Mouse (Mus musculus): ENCODE results near the gene Spata9. TPM values are rescaled to one million over a fixed set of nuclear protein-coding genes. Genes with fewer than 3 reads are reported as not detected.
"Not testable (repeated sequence)": the region's sequence is repeated elsewhere in the genome, so short reads cannot be mapped to it uniquely, and the experiment has no call there.

Gene Spata9
- 0.51 and 1.4 TPM in 2 replicates for polyA plus RNA-seq (2016; fragmentation: Nextera tagmentation; extraction: Ambion mirVana)

DNA sequence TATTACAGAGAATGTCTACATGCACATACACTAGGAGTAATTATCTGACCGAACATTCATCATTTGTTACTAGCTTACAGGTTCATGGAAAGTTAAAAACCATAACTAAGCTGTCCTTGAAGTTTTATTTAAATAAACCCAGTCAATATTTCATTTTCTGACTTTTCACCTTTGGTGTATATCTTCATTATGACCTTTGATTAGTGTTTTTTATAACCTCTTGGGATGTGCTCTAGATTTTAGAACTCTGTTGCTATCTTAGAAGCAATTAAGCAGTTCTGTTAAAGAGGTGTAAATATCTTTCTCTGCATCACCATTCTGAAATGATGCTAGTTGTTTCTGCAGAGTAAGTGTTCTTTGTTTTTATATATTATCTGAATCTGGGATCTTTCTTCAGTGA is at the start of gene Spata9:
TSS of gene Spata9 (plus strand) at position 301 of the 400 bp plus-strand sequence.
- ATAC-seq (ENCODE audit: low FRiP score, low read depth): no peak
- no peak within 1 kb of the TSS for H3K4me2 ChIP-seq (replicated peaks)
- no peaks in the 10 kb centered on the region for H3K36me3 ChIP-seq
- no peaks in the 10 kb centered on the region for H3K9me3 ChIP-seq
- H3K27ac ChIP-seq (replicated peaks): no peak within 1 kb of the TSS
- WGBS: 83% methylated on average over 1 of the region's 1 CpGs
- no peak within 1 kb of the TSS for H3K4me3 ChIP-seq
- H3K4me1 ChIP-seq: no peaks in the 10 kb centered on the region
- H3K27me3 ChIP-seq: no peaks in the 10 kb centered on the region
- H3K9ac ChIP-seq (replicated peaks): no peak within 1 kb of the TSS

DNA sequence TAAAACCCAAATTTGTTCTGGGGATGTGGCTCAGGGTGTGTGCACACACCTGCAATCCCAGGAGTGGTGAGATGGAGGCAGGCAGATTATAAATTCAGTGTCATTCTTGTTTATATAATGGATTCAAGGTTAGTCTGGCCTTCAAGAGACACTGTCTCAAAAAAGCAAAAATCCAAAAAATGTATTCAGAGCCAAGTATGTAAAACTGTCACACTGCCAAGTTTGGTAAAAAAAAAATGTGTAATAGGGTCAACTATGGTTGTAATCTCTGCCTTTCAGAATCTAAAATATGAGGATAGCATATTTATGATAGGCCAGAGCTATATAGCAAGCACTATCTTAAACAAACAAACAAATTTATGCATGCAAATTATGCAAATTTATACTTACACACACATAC is 39.0 kb upstream of the Spata9 start:
- H3K36me3 ChIP-seq: peaks cover 13% of the 10 kb centered on the region
- ATAC-seq (ENCODE audit: low FRiP score, low read depth): no peak
- no peaks in the 10 kb centered on the region for H3K27me3 ChIP-seq
- H3K4me3 ChIP-seq: no peak overlapping the region
- no peak overlapping the region for H3K27ac ChIP-seq (replicated peaks)
- no peak overlapping the region for H3K9ac ChIP-seq (replicated peaks)
- H3K9me3 ChIP-seq: no peaks in the 10 kb centered on the region
- H3K4me1 ChIP-seq: peaks cover 7% of the 10 kb centered on the region
- H3K4me2 ChIP-seq (replicated peaks): no peak overlapping the region

DNA sequence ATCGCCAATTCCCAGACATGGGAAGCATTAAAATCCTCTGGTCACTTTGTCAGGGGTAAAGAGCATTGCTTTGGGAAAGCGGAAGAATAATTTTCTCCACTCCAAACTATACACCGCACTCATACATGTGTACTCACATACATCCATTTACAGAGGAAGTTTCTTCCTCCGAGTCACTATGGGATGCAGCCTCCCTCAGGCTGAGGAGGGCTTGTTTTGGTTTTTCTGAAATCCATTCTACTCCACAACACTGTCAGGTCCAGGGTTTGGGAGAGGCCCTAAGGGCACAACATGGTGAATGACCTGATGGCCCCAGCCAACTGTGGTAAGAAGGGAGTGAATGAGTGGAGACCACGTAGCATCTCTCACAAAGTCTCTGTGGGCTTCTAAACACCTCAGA is 37.9 kb upstream of the Spata9 start:
- WGBS: 95% methylated on average over 5 of the region's 5 CpGs
- H3K9ac ChIP-seq (replicated peaks); H3K4me2 ChIP-seq (replicated peaks); ATAC-seq (ENCODE audit: low FRiP score, low read depth); H3K27ac ChIP-seq (replicated peaks); H3K4me1 ChIP-seq; H3K9me3 ChIP-seq; H3K27me3 ChIP-seq; H3K4me3 ChIP-seq: not testable (repeated sequence)
- peaks cover 13% of the 10 kb centered on the region for H3K36me3 ChIP-seq

DNA sequence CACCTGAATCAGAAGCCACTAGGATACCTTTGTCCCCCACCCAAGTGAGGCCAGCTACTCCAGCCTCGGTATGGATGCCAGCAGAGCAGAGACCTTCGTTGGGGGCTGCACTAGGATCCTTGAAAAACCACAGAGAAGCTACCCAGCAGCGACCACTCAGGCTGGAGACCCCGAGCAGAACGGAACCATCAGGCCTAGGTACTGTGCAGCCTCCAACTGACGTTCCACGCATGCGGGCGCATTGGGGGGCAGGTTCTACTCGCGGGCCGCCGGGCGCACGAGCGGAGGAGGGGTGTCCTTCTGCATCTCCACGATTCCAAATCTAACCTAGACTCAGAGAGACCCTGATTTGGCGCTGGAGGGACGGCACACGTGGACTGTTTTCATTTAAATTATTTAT is 36.9 kb upstream of the Spata9 start:
- Histone ChIP-seq H3K9ac (replicated peaks) (no peak overlapping the region), H3K36me3 (peaks cover 13% of the 10 kb centered on the region), H3K4me1 (peaks cover 7% of the 10 kb centered on the region), H3K4me2 (replicated peaks) (no peak overlapping the region), H3K9me3 (no peaks in the 10 kb centered on the region), H3K27ac (replicated peaks) (no peak overlapping the region), H3K27me3 (no peaks in the 10 kb centered on the region), H3K4me3 (no peak overlapping the region)
- 96% methylated on average over 20 of the region's 20 CpGs for WGBS
- peak; percentile 51 for ATAC-seq (ENCODE audit: low FRiP score, low read depth)

DNA sequence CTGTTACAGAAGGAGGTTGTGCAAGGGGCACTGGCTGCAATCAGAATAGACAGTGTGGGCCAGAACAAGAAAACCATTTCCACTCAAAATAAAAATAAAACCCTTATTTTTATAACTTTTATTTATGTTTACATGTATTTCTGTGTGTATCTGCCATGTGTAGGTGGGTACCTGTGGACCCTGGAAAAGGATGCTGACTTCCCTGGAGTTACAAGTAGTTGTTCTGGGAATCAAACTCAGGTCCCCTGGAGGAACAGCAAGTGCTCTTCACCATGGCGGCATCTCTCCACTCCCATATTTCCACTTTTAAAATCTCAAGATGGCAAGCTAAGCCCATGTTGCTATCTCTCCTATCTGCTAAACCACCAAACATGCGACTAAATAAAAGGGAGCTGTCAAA is 36.3 kb upstream of the Spata9 start:
- no peak for ATAC-seq (ENCODE audit: low FRiP score, low read depth)
- Histone ChIP-seq H3K9ac (replicated peaks) (no peak overlapping the region), H3K9me3 (no peaks in the 10 kb centered on the region), H3K4me1 (peaks cover 7% of the 10 kb centered on the region), H3K27ac (replicated peaks) (peak overlapping the region; percentile 60), H3K27me3 (no peaks in the 10 kb centered on the region), H3K36me3 (peaks cover 13% of the 10 kb centered on the region), H3K4me3 (no peak overlapping the region), H3K4me2 (replicated peaks) (no peak overlapping the region)
- WGBS: 82% methylated on average over 2 of the region's 2 CpGs

DNA sequence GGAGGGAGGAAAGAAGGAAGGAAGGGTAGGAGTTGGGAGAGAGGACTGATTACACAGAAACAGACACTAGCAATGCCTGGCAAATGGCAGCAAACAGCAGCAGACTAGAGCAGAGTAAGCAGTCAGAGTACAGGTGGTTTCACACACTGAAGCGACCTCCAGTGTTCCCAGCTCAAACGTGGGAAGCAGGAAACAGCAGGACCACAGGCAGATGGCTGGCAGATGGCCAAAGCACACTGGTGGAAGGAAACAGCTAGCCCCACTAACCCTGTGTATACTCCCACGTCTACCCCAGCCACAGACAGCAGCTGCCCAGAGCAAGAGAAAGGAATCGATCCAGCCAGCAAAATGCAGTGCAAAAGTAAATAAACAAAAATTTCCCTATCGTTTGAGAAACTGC is 35.9 kb upstream of the Spata9 start:
- Histone ChIP-seq H3K9ac (replicated peaks) (no peak overlapping the region), H3K4me1 (peaks cover 7% of the 10 kb centered on the region), H3K9me3 (no peaks in the 10 kb centered on the region), H3K4me2 (replicated peaks) (no peak overlapping the region), H3K27ac (replicated peaks) (peak overlapping the region; percentile 60), H3K4me3 (no peak overlapping the region), H3K36me3 (peaks cover 13% of the 10 kb centered on the region), H3K27me3 (no peaks in the 10 kb centered on the region)
- ATAC-seq (ENCODE audit: low FRiP score, low read depth): peak; percentile 93
- WGBS: 42% methylated on average over 5 of the region's 5 CpGs

DNA sequence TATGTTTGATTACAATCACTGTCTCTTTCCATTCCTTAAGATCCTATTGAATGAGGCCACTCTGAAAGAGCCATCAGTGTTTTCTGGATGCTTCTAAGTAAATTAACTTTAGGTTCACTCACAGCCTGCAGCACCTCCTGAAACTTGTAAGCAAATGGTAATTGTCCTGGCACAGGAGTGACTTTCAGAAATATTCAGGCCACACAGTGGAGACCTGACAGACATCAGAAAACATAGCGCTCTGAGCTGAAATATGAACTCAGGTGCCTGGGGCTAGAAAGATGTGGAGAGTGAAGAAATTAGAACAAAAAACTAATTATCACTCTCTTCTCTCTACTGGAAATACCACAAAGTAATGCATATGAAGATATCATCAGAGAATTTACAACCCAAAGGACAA is 33.7 kb upstream of the Spata9 start:
- Histone ChIP-seq H3K27ac (replicated peaks) (no peak overlapping the region), H3K27me3 (no peaks in the 10 kb centered on the region), H3K4me2 (replicated peaks) (no peak overlapping the region), H3K36me3 (peaks cover 23% of the 10 kb centered on the region), H3K9ac (replicated peaks) (no peak overlapping the region), H3K4me1 (peaks cover 7% of the 10 kb centered on the region), H3K4me3 (no peak overlapping the region), H3K9me3 (no peaks in the 10 kb centered on the region)
- WGBS: 88% methylated on average over 1 of the region's 1 CpGs
- no peak for ATAC-seq (ENCODE audit: low FRiP score, low read depth)

DNA sequence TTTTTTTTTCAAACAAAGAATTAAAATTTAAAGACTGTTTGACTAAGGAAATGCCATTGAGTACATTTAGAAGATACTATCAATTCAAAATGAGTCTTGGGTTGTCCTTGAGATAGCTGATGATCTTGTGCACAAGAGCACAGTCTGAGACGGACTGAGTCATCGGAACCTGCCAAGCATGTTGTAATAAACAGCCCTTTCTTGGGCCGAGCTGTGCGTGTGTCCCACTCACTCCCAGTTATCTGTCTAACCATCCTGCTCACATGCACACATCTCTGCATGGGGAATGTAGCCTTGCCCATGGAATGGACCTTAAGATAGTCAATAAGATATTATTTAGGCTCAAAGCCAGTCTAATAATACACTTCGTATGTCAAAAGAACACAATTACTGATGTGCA is 28.1 kb upstream of the Spata9 start:
- H3K36me3 ChIP-seq: peaks cover 21% of the 10 kb centered on the region
- no peaks in the 10 kb centered on the region for H3K27me3 ChIP-seq
- H3K4me1 ChIP-seq: peaks cover 10% of the 10 kb centered on the region
- no peaks in the 10 kb centered on the region for H3K9me3 ChIP-seq
- H3K4me3 ChIP-seq: no peak overlapping the region
- WGBS: 97% methylated on average over 5 of the region's 5 CpGs
- H3K27ac ChIP-seq (replicated peaks): no peak overlapping the region
- H3K4me2 ChIP-seq (replicated peaks): no peak overlapping the region
- no peak for ATAC-seq (ENCODE audit: low FRiP score, low read depth)
- no peak overlapping the region for H3K9ac ChIP-seq (replicated peaks)

DNA sequence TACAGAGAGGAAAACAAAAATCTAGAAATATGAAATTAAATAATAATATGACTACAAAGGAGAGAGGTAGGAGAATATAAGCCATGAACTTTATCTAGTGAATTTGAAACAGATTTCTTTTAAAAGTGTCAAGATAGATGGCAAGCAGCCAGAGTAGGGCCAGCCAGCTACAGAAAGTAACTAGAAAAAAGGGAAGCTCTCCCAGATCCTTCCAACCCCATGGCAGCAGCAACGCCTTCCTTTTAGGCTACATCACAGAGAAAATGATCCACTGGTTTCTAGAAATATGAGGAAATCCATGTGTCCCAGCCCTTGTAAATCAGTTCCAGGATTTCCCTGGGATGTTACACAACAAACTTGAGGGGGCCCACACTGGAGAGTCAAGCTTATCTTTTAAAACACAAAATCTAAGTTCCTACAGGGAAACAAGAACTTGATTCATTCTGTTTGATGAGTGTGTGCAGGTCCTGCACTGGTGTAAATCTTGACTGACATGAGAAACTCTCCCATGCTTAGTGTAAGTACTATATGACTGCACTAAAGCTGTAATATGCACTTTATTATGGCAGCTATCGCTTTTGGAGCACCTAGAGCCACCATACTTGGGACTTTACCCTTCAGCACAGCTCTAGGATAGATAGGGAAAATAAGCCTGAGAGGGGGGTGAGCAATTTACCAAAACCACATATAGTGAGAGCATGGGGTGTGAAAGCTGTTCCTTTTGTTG is 26.0 kb upstream of the Spata9 start:
- no peaks in the 10 kb centered on the region for H3K27me3 ChIP-seq
- no peaks in the 10 kb centered on the region for H3K9me3 ChIP-seq
- ATAC-seq (ENCODE audit: low FRiP score, low read depth): no peak
- peak overlapping the region; percentile 17; the same call in 1 of the 2 replicates for H3K4me3 ChIP-seq
- H3K9ac ChIP-seq (replicated peaks): no peak overlapping the region
- peaks cover 21% of the 10 kb centered on the region for H3K36me3 ChIP-seq
- H3K27ac ChIP-seq (replicated peaks): no peak overlapping the region
- H3K4me1 ChIP-seq: peaks cover 16% of the 10 kb centered on the region
- peak overlapping the region; percentile 45 for H3K4me2 ChIP-seq (replicated peaks)
- 89% methylated on average over 2 of the region's 2 CpGs for WGBS

DNA sequence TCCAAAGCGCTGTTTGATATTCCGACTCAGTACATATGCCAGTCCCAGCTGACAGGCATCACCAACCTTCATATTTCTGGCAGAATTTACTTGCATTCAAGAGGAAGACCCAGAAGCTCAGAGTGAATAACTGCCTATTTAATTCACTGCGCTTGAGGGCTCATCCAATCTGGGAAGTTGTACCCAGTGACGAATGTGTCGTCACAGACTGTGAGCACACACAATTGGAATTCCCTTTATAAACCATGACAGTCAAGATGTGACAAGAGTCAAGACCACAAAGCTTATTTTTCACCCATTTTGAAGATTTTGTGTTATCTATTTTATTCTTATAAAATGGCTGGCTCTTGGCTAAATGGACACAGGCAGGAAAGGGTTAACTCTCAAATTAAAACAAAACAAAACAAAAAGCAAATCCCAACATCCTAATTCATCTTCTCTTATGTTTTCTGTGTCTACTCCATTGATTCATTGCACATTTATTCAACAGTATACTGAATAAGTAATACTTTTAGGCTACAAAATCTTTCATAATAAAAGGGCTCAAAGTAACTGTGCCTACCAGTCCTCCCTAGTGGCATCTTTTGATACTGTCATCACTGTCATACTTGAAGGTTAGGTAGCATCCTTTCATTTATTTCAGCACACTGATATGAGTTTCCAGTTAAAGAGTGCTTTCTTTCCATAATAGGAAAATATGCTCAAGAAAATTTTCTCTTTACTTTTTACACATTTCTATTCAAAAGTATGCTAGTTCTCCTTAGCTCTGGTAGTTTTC is 25.2 kb upstream of the Spata9 start:
- ATAC-seq (ENCODE audit: low FRiP score, low read depth): no peak
- no peaks in the 10 kb centered on the region for H3K9me3 ChIP-seq
- peak overlapping the region; percentile 45 for H3K4me2 ChIP-seq (replicated peaks)
- no peak overlapping the region for H3K9ac ChIP-seq (replicated peaks)
- peaks cover 21% of the 10 kb centered on the region for H3K36me3 ChIP-seq
- H3K4me1 ChIP-seq: peaks cover 16% of the 10 kb centered on the region
- peak overlapping the region; percentile 17 for H3K4me3 ChIP-seq
- H3K27ac ChIP-seq (replicated peaks): no peak overlapping the region
- 65% methylated on average over 5 of the region's 5 CpGs for WGBS
- H3K27me3 ChIP-seq: no peaks in the 10 kb centered on the region

DNA sequence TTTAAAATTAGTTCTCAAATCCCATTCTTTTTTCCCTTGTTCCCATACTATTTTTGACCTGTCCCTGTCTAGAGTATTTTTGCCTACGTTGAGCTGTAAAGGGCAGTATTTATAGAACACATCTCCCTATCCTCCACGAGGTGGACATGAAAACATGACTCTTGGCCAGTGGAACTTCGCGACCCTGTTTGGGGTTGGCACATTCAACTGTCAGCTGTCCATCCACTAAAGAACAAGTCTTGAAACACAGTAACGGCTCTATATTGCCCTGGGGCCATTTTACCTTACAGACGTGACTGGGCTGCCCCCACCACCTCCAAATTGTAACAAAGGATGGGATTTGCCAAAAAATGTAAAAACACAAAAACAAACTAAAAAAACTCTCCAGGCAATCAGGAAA is 24.2 kb upstream of the Spata9 start:
- ATAC-seq (ENCODE audit: low FRiP score, low read depth): peak; percentile 24
- H3K4me2 ChIP-seq (replicated peaks): peak overlapping the region; percentile 64

DNA sequence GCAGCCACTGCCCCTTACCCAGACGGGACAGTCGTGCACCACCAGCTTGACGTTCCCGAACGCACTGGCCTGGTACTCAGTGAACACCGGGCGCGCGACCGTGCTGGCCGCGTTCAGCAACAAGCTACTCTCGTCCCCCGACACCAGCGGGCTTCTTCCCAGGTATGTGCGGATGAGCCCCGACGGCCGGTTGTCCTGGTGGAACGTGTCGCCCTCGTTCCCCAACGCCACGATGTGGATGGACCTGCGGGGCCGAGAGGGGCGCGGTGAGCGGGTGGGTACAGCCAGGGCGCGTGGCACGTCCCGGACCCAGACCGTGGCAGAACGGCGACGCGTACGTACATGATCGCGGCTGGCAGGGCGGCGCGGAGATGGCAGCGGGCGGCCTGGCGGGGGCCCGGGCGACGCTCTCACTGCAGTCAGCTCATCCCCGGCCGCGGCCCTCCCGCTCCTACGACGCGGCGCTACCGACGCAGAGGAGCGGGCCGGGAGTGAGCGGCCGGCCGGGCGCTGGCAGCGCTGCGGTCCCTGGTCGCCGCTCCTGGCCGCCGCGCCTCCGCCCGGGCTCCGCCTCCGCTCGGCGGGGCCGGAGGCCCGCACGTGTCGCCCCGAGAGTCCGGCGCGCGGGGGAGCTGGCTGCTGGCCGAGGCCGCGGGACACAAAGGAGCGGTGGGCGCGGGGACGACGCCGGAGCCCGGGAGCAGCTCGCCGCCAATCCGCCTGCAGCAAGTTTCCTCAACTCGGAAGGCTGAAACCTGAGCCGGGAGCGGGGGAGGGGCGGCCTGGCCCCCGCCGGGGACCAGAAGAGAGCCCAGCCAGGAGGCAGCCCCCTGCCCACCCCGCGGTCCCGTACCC is 23.5 kb upstream of the Spata9 start, which contains the start of gene Rhobtb3:
TSS of gene Rhobtb3 (minus strand) at position 737 of the 855 bp plus-strand sequence.
- H3K9me3 ChIP-seq: no peaks in the 10 kb centered on the region
- peak; percentile 92 for ATAC-seq (ENCODE audit: low FRiP score, low read depth)
- peak within 1 kb of the TSS; percentile 64 for H3K4me2 ChIP-seq (replicated peaks)
- peaks cover 10% of the 10 kb centered on the region for H3K36me3 ChIP-seq
- H3K9ac ChIP-seq (replicated peaks): peak within 1 kb of the TSS; percentile 93
- peak within 1 kb of the TSS; percentile 62 for H3K4me3 ChIP-seq
- no peaks in the 10 kb centered on the region for H3K27me3 ChIP-seq
- peak within 1 kb of the TSS; percentile 100 for H3K27ac ChIP-seq (replicated peaks)
- peaks cover 16% of the 10 kb centered on the region for H3K4me1 ChIP-seq
- WGBS: under 1% methylated on average over 91 of the region's 110 CpGs

More for the DNA sequence above, 24.2 kb upstream of the Spata9 start:
- peak overlapping the region; percentile 62 for H3K4me3 ChIP-seq
- H3K4me1 ChIP-seq: peaks cover 16% of the 10 kb centered on the region
- WGBS: under 1% methylated on average over 6 of the region's 6 CpGs
- peak overlapping the region; percentile 100 for H3K27ac ChIP-seq (replicated peaks)
- H3K9ac ChIP-seq (replicated peaks): peak overlapping the region; percentile 93
- H3K9me3 ChIP-seq: no peaks in the 10 kb centered on the region
- H3K36me3 ChIP-seq: peaks cover 16% of the 10 kb centered on the region
- no peaks in the 10 kb centered on the region for H3K27me3 ChIP-seq
